18 mouse cellular contexts compared by ENCODE assay signal in the genomic region with DNA sequence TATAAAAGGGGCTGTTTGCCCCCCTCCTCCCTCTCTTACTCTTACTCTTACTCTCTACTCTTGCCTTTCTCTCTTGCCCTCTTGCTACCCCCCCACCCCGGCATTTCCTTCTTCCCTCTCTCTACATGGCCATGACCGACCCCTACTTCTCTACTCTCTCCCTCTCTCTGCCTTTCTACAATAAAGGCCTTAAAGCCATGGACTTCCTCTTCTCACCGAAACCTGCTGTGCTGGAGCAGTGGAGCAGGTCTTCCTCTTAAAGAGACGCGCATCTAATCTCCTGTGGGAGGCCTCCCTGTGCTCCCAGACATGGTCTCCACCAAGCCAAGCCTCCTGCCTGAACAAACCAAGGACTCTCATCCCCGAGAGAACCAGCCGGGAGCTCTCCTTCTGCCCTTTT. TPM values are rescaled to one million over a fixed set of nuclear protein-coding genes. Genes with fewer than 3 reads are reported as not detected.
A peak's percentile ranks its signal among the peaks of the same experiment; 100 is the strongest.
DNase-seq lines count a peak whose midpoint lies in the region; ATAC-seq and TF ChIP-seq lines count a peak whose summit lies in the region.
"Had no signal": no experiment of that assay in that cellular context is flagged by ENCODE, and none has a peak within 500 bp of the region (broad histone marks: within the 10 kb centered on the region; RNA-seq: fewer than 3 reads in every experiment).

No protein-coding gene starts in this region.

- TF ChIP-seq RAD21 in CH12.LX (IDR thresholded peaks at IDR 0.05; ENCODE audit: low read depth, low read length) = no peak

- no peaks in the 10 kb centered on the region for H3K27me3 ChIP-seq in CH12.LX (replicated peaks)
- H3K27me3 ChIP-seq in splenic B cell, adult 2 months (ENCODE audit: control insufficient read depth, insufficient read depth, low read length, poor library complexity, severe bottlenecking) = no peaks in the 10 kb centered on the region
- H3K27me3 ChIP-seq: embryonic facial prominence, embryonic 13.5 days; forebrain, embryonic 12.5 days; heart, embryonic 13.5 days; hindbrain, embryonic 15.5 days; Patski had no signal

- no peaks in the 10 kb centered on the region for H3K9me3 ChIP-seq in CH12.LX (replicated peaks; ENCODE audit: low read length)
- H3K9me3 ChIP-seq: embryonic facial prominence, embryonic 13.5 days; forebrain, embryonic 12.5 days; heart, embryonic 13.5 days; hindbrain, embryonic 15.5 days had no signal

- H3K9ac ChIP-seq in CH12.LX (ENCODE audit: insufficient read depth, low read depth) = no peak overlapping the region
- H3K9ac ChIP-seq: embryonic facial prominence, embryonic 13.5 days; forebrain, embryonic 12.5 days; heart, embryonic 13.5 days; hindbrain, embryonic 15.5 days had no signal

- H3K27ac ChIP-seq in CH12.LX (ENCODE audit: insufficient read depth, low read depth) = no peak overlapping the region
- H3K27ac ChIP-seq: embryonic facial prominence, embryonic 13.5 days; forebrain, embryonic 12.5 days; heart, embryonic 13.5 days; hindbrain, embryonic 15.5 days had no signal

- H3K4me1 ChIP-seq in CH12.LX (ENCODE audit: control insufficient read depth in 1 of 2, insufficient read depth in 2 of 2) = peaks cover 8 to 66% of the 10 kb centered on the region in 2 experiments; a peak in 3 of 4 replicates
- H3K4me1 ChIP-seq: embryonic facial prominence, embryonic 13.5 days; forebrain, embryonic 12.5 days; hindbrain, embryonic 15.5 days had no signal

- H3K4me3 ChIP-seq in CH12.LX (replicated peaks in 1 of 3; ENCODE audit: low read depth in 2 of 3, low read length in 2 of 3, poor library complexity in 1 of 3) = no peak overlapping the region
- H3K4me3 ChIP-seq: embryonic facial prominence, embryonic 13.5 days; forebrain, embryonic 12.5 days; heart, embryonic 13.5 days; hindbrain, embryonic 15.5 days had no signal

- ATAC-seq in granulocyte monocyte progenitor cell, adult 5-6 weeks (replicated peaks; ENCODE audit: poor library complexity, severe bottlenecking) = peak; percentile 47
- no peak for ATAC-seq in frontal cortex, adult (ENCODE audit: low TSS enrichment)
- ATAC-seq: forebrain, embryonic 16.5 days; Patski had no signal

- no peak overlapping the region for H3K4me2 ChIP-seq in CH12.LX (ENCODE audit: insufficient read depth, low read depth, poor library complexity, severe bottlenecking)
- H3K4me2 ChIP-seq: embryonic facial prominence, embryonic 13.5 days; forebrain, embryonic 12.5 days; heart, embryonic 13.5 days; hindbrain, embryonic 15.5 days had no signal

- H3K36me3 ChIP-seq in CH12.LX (replicated peaks in 1 of 2; ENCODE audit: control insufficient read depth in 1 of 2, insufficient read depth in 1 of 2, low read length in 1 of 2) = no peaks in the 10 kb centered on the region
- no peaks in the 10 kb centered on the region for H3K36me3 ChIP-seq in splenic B cell, adult 2 months (ENCODE audit: control insufficient read depth, insufficient read depth, low read length, poor library complexity, severe bottlenecking)
- H3K36me3 ChIP-seq: embryonic facial prominence, embryonic 13.5 days; forebrain, embryonic 12.5 days; heart, embryonic 13.5 days; hindbrain, embryonic 15.5 days had no signal

- H3K79me2 ChIP-seq in CH12.LX (replicated peaks; ENCODE audit: control insufficient read depth, extremely low read depth, insufficient read depth, poor library complexity, severe bottlenecking) = no peaks in the 10 kb centered on the region

- no peak for TF ChIP-seq CTCF in CH12.LX (conservative IDR thresholded peaks at IDR 0.05 in 1 of 2, IDR thresholded peaks at IDR 0.05 in 1 of 2; ENCODE audit: low read depth in 2 of 2, low read length in 2 of 2)

- in situ Hi-C loops in CH12.LX (cut with MboI; ENCODE audit: low pct_ligation_motif_present, low pct_unique_long_range_greater_than_20kb, low sequenced_read_pairs) = no loop called here

- no peak for TF ChIP-seq EP300 in CH12.LX (IDR thresholded peaks at IDR 0.05; ENCODE audit: low read length)

- dilution Hi-C loops in CH12.LX (cut with MboI; ENCODE audit: extremely low pct_ligation_motif_present, extremely low pct_unique_long_range_greater_than_20kb, low sequenced_read_pairs) = no loop called here

- no peak for TF ChIP-seq POLR2A in CH12.LX (IDR thresholded peaks at IDR 0.05; ENCODE audit: low read depth, low read length)

- DNase-seq in A20 (ENCODE audit: low read depth, low spot score) = peak; percentile 58
- DNase-seq in CH12.LX (ENCODE audit: extremely low read depth) = peak; percentile 36
- DNase-seq in splenic B cell, adult 2 months (ENCODE audit: low read depth, low spot score) = peak; percentile 62
- DNase-seq in kidney, postnatal 4 days = no peak
- DNase-seq: adrenal gland, postnatal 25 days; cerebellum, adult 2 months; cerebellum, postnatal 14 days; gastrocnemius, postnatal 14 days; heart, postnatal 36 days had no signal

TF ChIP-seq in CH12.LX, 34 proteins besides CTCF, POLR2A, EP300 and RAD21:
- TF ChIP-seq MYC (IDR thresholded peaks at IDR 0.05; ENCODE audit: low read depth, low read length) (no peak), CHD2 (IDR thresholded peaks at IDR 0.05; ENCODE audit: low read length) (no peak), MAFK (IDR thresholded peaks at IDR 0.05; ENCODE audit: insufficient replicate concordance, low read length) (no peak), ELF1 (IDR thresholded peaks at IDR 0.05; ENCODE audit: low read depth, low read length) (no peak), GABPA (IDR thresholded peaks at IDR 0.05; ENCODE audit: insufficient replicate concordance, low read depth, low read length) (no peak), TBP (conservative IDR thresholded peaks at IDR 0.05; ENCODE audit: low read depth, low read length) (no peak), ZNF384 (IDR thresholded peaks at IDR 0.05; ENCODE audit: low read depth, low read length) (no peak), JUND (conservative IDR thresholded peaks at IDR 0.05; ENCODE audit: low read depth, low read length) (no peak), MAX (IDR thresholded peaks at IDR 0.05; ENCODE audit: low read length) (no peak), TCF12 (IDR thresholded peaks at IDR 0.05; ENCODE audit: low read depth, low read length) (no peak)

RNA-seq across cellular contexts. Expression of a gene that starts 18.8 kb away (rescaled TPM):
- 0.13 and 0.17 TPM in 2 replicates for total RNA-seq in CH12.LX (2012; rRNA removed)
- 2.2 and 2.8 TPM in 2 replicates for total RNA-seq in CH12.LX (2014; rRNA removed)
- 1.0 and 1.1 TPM in 2 replicates for polyA plus RNA-seq in CH12.LX (2012; ENCODE audit: insufficient read length, low read depth)
- not detected in 2 replicates for total RNA-seq in granulocyte monocyte progenitor cell, adult 5-6 weeks (2014; fragmentation: Nextera tagmentation)
- 0.88 and 2.9 TPM in 2 replicates for total RNA-seq in granulocyte monocyte progenitor cell, adult 5-6 weeks (2017)
- total RNA-seq: adrenal gland, postnatal 25 days; heart, postnatal 36 days had no signal
- polyA plus RNA-seq: hindbrain, embryonic 11.5 days had no signal

Comparison
In these comparisons a context has a peak if more than half of its experiments do, and no peak if none do; other contexts are left out.
1. DNase-seq: peak in A20 (single experiment), CH12.LX (single experiment) and splenic B cell, adult 2 months (single experiment); none in kidney, postnatal 4 days (0 of 2).